Mouse (Mus musculus) thymus, adult 2 months (tissue): ENCODE data around the gene Morc3.

Experiments used
- CTCF ChIP-seq: fragments of 200-500 bp; IDR thresholded peaks from 2 replicates; pipeline ENCODE4 v1.5.1; 2012; ENCODE audit warnings: mild to moderate bottlenecking, control low read depth, low read length, moderate library complexity, borderline replicate concordance; ENCODE audit not compliant: control insufficient read depth, poor library complexity, insufficient read depth; ENCODE audit errors: extremely low read depth
- POLR2A ChIP-seq: fragments of 200-500 bp; IDR thresholded peaks from 2 replicates; pipeline ENCODE4 v1.6.1; 2012; ENCODE audit warnings: mild to moderate bottlenecking, low read length, control low read depth, moderate library complexity; ENCODE audit not compliant: control insufficient read depth, poor library complexity, insufficient read depth; ENCODE audit errors: extremely low read depth

- TF ChIP-seq CTCF = no peak
- TF ChIP-seq POLR2A = no peak
Measured at GRCm38 (mm10) chr16:93807961-93808554, 23.9 kb upstream of the Morc3 start.
